Mouse (Mus musculus) heart, adult 2 months (tissue): ENCODE results near the gene Hrc. TPM values are rescaled to one million over a fixed set of nuclear protein-coding genes. Genes with fewer than 3 reads are reported as not detected.
"Not testable (repeated sequence)": the region's sequence is repeated elsewhere in the genome, so short reads cannot be mapped to it uniquely, and the experiment has no call there.

Experiments
- DNase-seq, 2 experiments: peaks; one replicate each; pipeline ENCODE4 v3.0.0; 2021
- H3K27ac ChIP-seq: fragments of 200-600 bp; 2 replicates; pipeline ENCODE4 v1.8.1; 2022
- H3K27me3 ChIP-seq: fragments of 200-500 bp; 2 replicates; pipeline ENCODE4 v1.6.1; 2012; ENCODE audit warnings: mild to moderate bottlenecking, low read length, inconsistent platforms, mixed read lengths; ENCODE audit not compliant: control insufficient read depth, insufficient read depth
- H3K36me3 ChIP-seq: fragments of 200-500 bp; 2 replicates; pipeline ENCODE4 v1.6.1; 2012; ENCODE audit warnings: low read length, inconsistent platforms; ENCODE audit not compliant: control insufficient read depth, insufficient read depth
- H3K4me1 ChIP-seq: fragments of 200-500 bp; 2 replicates; pipeline ENCODE4 v1.6.1; 2011; ENCODE audit warnings: low read length; ENCODE audit not compliant: control insufficient read depth, insufficient read depth
- H3K4me3 ChIP-seq: fragments of 200-600 bp; 2 replicates; pipeline ENCODE4 v1.8.1; 2022
- H3K79me2 ChIP-seq: fragments of 200-500 bp; replicated peaks from 2 replicates; pipeline ENCODE4 v1.6.1; 2012; ENCODE audit warnings: mild to moderate bottlenecking, inconsistent platforms, low read length, moderate library complexity, mixed read lengths; ENCODE audit not compliant: control insufficient read depth, insufficient read depth
- H3K9ac ChIP-seq: fragments of 200-500 bp; 2 replicates; pipeline ENCODE4 v1.6.1; 2012; ENCODE audit warnings: low read depth, mild to moderate bottlenecking, control low read depth, inconsistent platforms, low read length, mixed read lengths
- CTCF ChIP-seq: fragments of 200-600 bp; IDR thresholded peaks from 2 replicates; pipeline ENCODE4 v1.8.1; 2022; ENCODE audit warnings: antibody characterized with exemption, mild to moderate bottlenecking, moderate library complexity
- EP300 ChIP-seq: fragments of 200-500 bp; IDR thresholded peaks from 2 replicates; pipeline ENCODE4 v1.6.1; 2011; ENCODE audit warnings: low read depth, low read length, control low read depth; ENCODE audit not compliant: insufficient read depth
- POLR2A ChIP-seq: fragments of 200-500 bp; IDR thresholded peaks from 2 replicates; pipeline ENCODE4 v1.6.1; 2011; ENCODE audit warnings: mild to moderate bottlenecking, low read depth, low read length, control low read depth; ENCODE audit not compliant: insufficient read depth
- WGBS: fragments of 180-500 bp; shearing (Covaris S2); methylation state at CpG from one replicate; pipeline ENCODE4 v1.1.7; 2018; 5-methylcytosine and 5-hydroxymethylcytosine counted together
- intact Hi-C: fragments of 180-260 bp; cut with DNase I; formaldehyde crosslinking; loops from one replicate; pipeline ENCODE4 v1.15.1; 2025
- polyA plus RNA-seq: library from polyadenylated mRNA; depleted of rRNA; stranded (reverse); fragments of >200 nt; gene quantifications from 2 replicates; pipeline ENCODE4 v1.2.3, GENCODE M21; 2012
- total RNA-seq, 2 experiments: library from RNA; stranded (reverse); gene quantifications; 2 replicates each; pipeline ENCODE4 v1.2.3; 2021

Gene Hrc
- total and polyA plus RNA-seq, 3 experiments, result 383 to 1,007 (median 863) TPM

DNA sequence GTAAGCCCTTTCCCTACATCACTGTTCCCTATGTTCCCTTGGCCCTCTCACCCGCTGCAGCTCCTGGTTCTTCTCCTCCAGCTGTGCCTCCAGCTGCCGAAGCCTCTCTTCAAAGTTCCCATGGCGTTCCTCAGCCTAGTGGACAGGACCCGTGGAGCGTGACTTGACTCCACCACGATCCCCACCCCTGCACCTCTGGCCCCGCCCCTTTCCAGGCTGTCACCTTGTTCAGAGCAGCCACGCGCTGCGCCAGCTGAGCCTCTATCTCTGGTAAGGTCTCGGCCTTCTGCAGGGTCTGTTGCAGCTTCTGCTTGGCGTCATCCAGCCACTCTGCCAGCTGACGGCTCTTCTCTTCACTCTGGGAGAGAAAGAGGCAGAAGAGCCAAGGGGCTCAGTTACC lies 21.0 kb downstream of the Hrc start:
- TF ChIP-seq POLR2A (no peak), CTCF (no peak)
- Histone ChIP-seq H3K27me3 (peaks cover 1% of the 10 kb centered on the region; the same call in 1 of the 2 replicates), H3K79me2 (no peaks in the 10 kb centered on the region), H3K36me3 (no peaks in the 10 kb centered on the region), H3K4me3 (no peak overlapping the region), H3K27ac (no peak overlapping the region), H3K4me1 (no peaks in the 10 kb centered on the region), H3K9ac (no peak overlapping the region)
- WGBS, result 57% methylated on average over 13 of the region's 13 CpGs
- intact Hi-C loops, result no loop called here
- DNase-seq, result no peak

DNA sequence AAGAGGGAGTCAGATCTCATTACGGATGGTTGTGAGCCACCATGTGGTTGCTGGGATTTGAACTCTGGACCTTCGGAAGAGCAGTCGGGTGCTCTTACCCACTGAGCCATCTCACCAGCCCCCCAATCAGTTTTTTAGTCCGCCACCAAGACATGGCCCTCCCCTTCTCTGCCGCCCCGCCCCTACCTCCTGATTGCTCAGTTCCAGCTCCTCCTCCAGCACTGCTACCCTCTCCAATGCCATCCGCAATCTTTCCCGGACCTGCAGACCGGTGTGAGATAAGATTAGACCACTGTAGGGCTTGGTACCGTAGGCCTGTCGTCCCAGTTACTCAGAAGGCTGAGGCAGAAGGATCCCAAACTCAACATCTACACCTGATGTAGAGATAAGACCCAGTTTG lies 24.0 kb downstream of the Hrc start:
- not testable (repeated sequence) for DNase-seq, H3K79me2 ChIP-seq

DNA sequence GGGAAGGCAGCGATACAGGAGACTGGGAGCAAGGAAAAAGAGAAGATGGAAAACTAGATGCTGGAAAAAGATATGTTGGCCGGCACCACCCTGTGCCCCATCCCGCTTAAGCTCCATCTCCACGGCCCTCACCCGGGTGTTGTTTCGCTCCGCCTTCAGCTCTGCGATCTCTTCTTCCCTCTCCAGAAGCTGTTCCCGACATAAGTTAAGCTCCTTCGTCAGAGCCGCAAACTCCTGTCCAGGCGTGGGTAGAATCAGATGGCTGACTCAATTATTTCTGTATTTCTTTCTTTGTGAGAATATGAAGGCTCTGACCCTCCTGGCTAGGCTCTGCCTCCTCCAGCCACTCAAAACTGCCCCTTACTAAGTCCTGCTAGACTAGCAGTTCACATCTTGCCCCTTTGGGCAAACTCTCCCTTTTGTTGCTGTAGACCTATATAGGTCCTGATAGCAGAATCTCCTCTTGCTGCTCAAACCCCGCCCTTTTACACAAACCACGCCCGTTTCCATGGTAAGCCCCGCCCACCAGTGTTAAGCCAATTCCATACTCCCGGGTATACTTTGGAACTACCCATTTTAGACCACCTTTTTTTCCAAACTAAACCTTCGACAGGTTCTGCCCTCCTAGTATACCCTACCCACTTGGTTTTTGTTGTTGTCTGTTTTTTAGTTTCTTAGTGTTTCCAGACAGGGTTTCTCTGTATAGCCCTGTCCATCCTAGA lies 25.5 kb downstream of the Hrc start:
- Histone ChIP-seq H3K4me1 (no peaks in the 10 kb centered on the region), H3K79me2 (no peaks in the 10 kb centered on the region), H3K9ac (no peak overlapping the region), H3K27ac (no peak overlapping the region), H3K4me3 (no peak overlapping the region), H3K27me3 (peaks cover 5% of the 10 kb centered on the region; the same call in 1 of the 2 replicates), H3K36me3 (no peaks in the 10 kb centered on the region)
- intact Hi-C loops, result loop anchor here (10.0 kb wide), 1 partner anchor 56 kb away; no protein-coding TSS in a partner anchor
- WGBS, result 40% methylated on average over 18 of the region's 18 CpGs
- no peak for DNase-seq
- TF ChIP-seq CTCF (no peak), POLR2A (no peak), EP300 (no peak)

More for the DNA sequence above, 24.0 kb downstream of the Hrc start:
- 39% methylated on average over 9 of the region's 11 CpGs for WGBS
- intact Hi-C loops, H3K27ac ChIP-seq, H3K4me1 ChIP-seq, H3K9ac ChIP-seq, H3K36me3 ChIP-seq, H3K27me3 ChIP-seq, H3K4me3 ChIP-seq: not testable (repeated sequence)

DNA sequence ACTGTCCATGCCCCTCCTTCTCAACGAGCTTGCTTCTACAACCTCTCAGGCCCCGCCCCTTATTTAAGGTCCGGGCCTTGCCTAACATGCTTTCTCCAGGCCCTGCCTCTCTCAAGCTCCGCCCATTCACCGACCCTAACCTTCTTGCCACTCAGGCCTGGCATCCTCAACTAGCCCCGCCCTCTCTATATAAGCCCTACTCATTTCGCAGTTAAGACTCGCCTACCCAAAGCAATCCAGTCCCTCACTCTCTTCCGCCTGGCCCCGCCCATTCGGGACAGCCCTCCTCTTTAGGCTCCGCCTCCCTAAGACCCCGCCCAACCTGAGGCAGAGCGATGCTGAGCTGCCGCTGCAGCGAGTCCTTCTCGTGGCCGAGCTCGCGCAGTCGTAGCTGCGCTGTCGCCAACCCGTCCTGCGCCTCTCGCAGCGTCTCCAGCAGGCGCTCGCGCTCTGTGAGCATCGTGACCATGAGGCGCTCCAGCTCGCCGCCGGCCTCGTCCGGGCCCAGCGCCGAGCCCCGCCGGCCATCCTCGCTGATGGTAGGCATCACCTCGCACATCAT lies 26.2 kb downstream of the Hrc start:
- Histone ChIP-seq H3K4me3 (peak overlapping the region; percentile 44), H3K27me3 (peaks cover 5% of the 10 kb centered on the region; the same call in 1 of the 2 replicates), H3K79me2 (no peaks in the 10 kb centered on the region), H3K27ac (no peak overlapping the region), H3K36me3 (no peaks in the 10 kb centered on the region), H3K4me1 (no peaks in the 10 kb centered on the region), H3K9ac (0 out of 2 replicates have a peak overlapping the region, but pooled peaks have one; percentile 9)
- under 1% methylated on average over 43 of the region's 43 CpGs for WGBS
- TF ChIP-seq EP300 (no peak), POLR2A (no peak), CTCF (no peak)
- DNase-seq, result peak; percentile 67 to 71
- intact Hi-C loops, result loop anchor here (10.0 kb wide), 1 partner anchor 57 kb away; no protein-coding TSS in a partner anchor

DNA sequence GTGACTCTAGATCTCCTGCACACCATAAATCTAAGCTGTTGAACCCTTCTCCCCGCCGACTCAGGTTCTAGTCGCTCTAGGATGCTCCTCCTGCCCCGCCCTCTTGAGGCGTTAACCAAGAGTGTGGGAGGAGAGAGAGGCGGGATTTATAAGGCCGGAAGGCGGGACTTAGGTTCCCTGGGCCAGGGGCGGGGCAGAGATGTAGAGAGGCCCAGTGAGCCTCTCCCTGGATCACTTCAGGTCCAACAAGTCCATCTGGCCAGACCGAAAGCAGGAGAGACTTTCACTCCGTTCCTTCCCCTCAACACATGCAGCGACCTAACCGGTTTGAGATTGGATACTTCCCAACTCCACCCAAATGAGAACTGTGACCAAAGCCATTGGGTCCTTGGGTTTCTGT lies 27.7 kb downstream of the Hrc start:
- intact Hi-C loops, result loop anchor here (10.0 kb wide), 1 partner anchor 58 kb away; no protein-coding TSS in a partner anchor
- WGBS, result 8% methylated on average over 13 of the region's 13 CpGs
- Histone ChIP-seq H3K27me3 (peaks cover 5% of the 10 kb centered on the region; the same call in 1 of the 2 replicates), H3K27ac (no peak overlapping the region), H3K36me3 (no peaks in the 10 kb centered on the region), H3K9ac (no peak overlapping the region), H3K79me2 (no peaks in the 10 kb centered on the region), H3K4me1 (no peaks in the 10 kb centered on the region), H3K4me3 (no peak overlapping the region)
- TF ChIP-seq EP300, result no peak
- DNase-seq, result no peak

DNA sequence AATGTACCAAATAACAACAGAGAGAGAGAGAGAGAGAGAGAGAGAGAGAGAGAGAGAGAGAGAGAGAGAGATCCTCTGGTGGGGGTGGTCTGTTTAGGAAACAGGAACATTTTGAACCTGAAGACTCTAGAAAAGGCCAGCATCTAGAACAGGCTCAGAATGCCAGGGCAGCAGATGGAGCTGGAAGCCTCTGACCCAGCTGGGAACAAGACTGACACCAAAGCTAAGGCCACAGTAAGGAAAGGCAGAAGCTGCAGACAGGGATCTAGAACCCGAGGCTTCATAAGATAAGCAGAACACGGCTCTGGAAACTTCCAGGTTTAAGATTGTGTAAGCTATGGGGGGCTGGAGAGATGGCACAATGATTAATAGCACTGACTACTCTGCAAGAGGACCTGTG lies 28.9 kb downstream of the Hrc start:
- Histone ChIP-seq H3K9ac (no peak overlapping the region), H3K27ac (no peak overlapping the region), H3K27me3 (peaks cover 5% of the 10 kb centered on the region; the same call in 1 of the 2 replicates), H3K4me1 (no peaks in the 10 kb centered on the region), H3K36me3 (no peaks in the 10 kb centered on the region), H3K4me3 (no peak overlapping the region), H3K79me2 (no peaks in the 10 kb centered on the region)
- TF ChIP-seq CTCF (no peak), EP300 (no peak), POLR2A (no peak)
- 55% methylated on average over 2 of the region's 2 CpGs for WGBS
- intact Hi-C loops, result loop anchor here (10.0 kb wide), 1 partner anchor 59 kb away; no protein-coding TSS in a partner anchor
- no peak for DNase-seq
